Mouse (Mus musculus): ENCODE results near the gene Cacna1f. TPM values are rescaled to one million over a fixed set of nuclear protein-coding genes. Genes with fewer than 3 reads are reported as not detected.

The Cacna1f gene
- total and polyA plus RNA-seq, 3 experiments, result 0.02 TPM; not detected in 2

DNA sequence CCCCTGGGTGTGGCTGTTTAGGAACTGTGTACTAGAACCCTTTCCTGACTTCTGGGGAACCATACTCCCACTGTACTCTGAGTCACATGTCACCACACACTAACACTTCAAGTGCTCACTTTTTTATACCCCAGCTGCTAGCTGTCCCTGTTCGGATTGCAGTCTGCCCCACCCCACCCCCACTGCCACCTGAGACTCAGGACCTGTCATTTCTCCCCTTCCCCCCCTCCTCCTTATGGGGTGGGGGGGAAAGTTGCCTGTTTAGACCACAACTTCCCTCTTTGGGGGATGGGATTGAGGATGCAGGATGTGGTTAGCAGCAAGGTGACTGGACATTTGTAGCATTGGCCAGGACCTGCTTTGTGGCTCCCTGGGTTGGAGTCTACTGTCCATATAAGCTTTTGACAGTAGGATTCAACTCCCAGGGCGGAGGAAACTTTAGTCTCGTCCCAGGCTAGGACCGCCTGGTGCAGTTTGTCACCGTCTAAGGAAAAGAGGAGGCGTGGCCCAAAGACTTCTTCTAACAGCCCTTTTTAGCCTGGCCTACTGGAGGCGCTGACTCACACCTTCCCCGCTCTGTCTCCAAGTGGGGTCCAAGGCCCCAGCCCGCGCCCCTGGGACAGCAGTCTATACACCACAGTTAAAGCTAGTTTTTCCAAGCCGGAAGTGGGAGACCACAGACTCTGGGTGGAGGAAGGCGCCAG, 66.8 kb downstream of the Cacna1f start:
- Histone ChIP-seq H3K4me1 (ENCODE audit: control insufficient read depth, insufficient read depth, low read length) (peaks cover 3% of the 10 kb centered on the region; the same call in 1 of the 2 replicates), H3K79me2 (replicated peaks; ENCODE audit: control insufficient read depth, insufficient read depth, low read length) (no peaks in the 10 kb centered on the region), H3K4me3 (no peak overlapping the region), H3K27ac (no peak overlapping the region; the same call in 1 of the 2 replicates), H3K9ac (ENCODE audit: low read depth, low read length) (no peak overlapping the region), H3K27me3 (ENCODE audit: control insufficient read depth, insufficient read depth, low read length) (no peaks in the 10 kb centered on the region), H3K36me3 (ENCODE audit: control insufficient read depth, insufficient read depth, low read length) (no peaks in the 10 kb centered on the region; the same call in 1 of the 2 replicates)
- 45% methylated on average over 12 of the region's 12 CpGs for WGBS
- TF ChIP-seq CTCF (IDR thresholded peaks at IDR 0.05), result no peak
- no peak for TF ChIP-seq POLR2A (IDR thresholded peaks at IDR 0.05; ENCODE audit: insufficient read depth, low read depth, low read length)
- no peak for TF ChIP-seq EP300 (IDR thresholded peaks at IDR 0.05; ENCODE audit: insufficient read depth, low read depth, low read length)
- DNase-seq, result peak in 1 of 2 experiments; percentile 20
- intact Hi-C loops (cut with DNase I), result no loop called here

DNA sequence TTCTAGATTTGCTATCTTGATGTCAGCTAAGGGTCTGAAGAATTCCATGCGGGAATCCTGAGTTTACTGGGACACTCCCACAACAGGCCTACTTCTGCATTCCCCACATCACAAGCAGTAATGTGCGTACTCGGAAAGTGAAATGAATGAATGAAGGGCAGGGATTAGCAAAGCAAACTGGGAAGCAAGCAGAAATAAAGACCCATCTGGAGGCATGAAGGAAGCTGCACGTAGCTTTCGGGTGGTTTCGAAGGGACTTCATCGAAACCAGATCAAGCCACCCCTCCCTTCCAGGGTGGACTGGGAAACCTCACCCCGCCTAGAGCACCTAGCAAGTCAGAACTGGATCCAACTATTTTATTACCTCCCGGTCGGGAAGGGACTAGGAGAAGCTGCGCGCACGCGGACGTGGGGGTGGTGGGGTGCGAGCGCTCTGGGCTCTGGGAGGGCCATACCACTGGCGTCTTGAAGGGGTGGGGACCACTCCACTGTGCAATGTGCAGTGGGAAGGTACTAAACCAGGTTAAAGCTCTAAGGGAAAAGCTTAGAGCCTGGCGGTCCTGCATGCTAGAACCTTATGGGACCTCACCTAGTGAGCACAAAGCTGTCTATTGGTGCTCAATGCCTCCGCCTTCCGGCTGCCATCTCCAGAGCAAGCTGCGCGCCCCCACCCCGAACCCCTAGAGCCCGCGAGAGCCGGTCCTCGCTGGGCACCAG, 67.6 kb downstream of the Cacna1f start:
- intact Hi-C loops (cut with DNase I), result no loop called here
- no peaks in the 10 kb centered on the region for H3K27me3 ChIP-seq (ENCODE audit: control insufficient read depth, insufficient read depth, low read length)
- DNase-seq, result no peak

DNA sequence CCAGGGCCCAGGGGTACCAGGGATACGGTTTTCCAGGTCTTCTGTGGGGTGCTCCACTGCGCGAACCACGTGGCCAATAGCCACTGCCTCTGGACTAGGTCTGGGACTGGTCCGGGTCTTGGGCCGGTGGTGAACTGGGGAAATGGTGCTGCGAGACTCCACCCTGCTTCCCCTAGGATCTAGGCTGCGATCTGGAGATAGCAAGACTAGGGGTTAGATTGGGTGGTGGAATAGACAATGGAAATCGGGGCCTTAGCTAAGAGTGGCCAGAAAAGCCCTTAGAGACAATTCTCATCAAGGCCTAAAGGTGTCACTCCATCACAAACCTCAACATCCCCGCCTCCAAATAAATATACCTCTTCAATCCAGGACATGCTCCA, 68.1 kb downstream of the Cacna1f start:
- Histone ChIP-seq H3K4me1 (ENCODE audit: control insufficient read depth, insufficient read depth, low read length) (peaks cover 3% of the 10 kb centered on the region; the same call in 1 of the 2 replicates), H3K9ac (ENCODE audit: low read depth, low read length) (no peak overlapping the region), H3K79me2 (replicated peaks; ENCODE audit: control insufficient read depth, insufficient read depth, low read length) (no peaks in the 10 kb centered on the region), H3K27me3 (ENCODE audit: control insufficient read depth, insufficient read depth, low read length) (no peaks in the 10 kb centered on the region), H3K36me3 (ENCODE audit: control insufficient read depth, insufficient read depth, low read length) (no peaks in the 10 kb centered on the region), H3K4me3 (no peak overlapping the region), H3K27ac (no peak overlapping the region)
- intact Hi-C loops (cut with DNase I), result no loop called here
- no peak for TF ChIP-seq EP300 (IDR thresholded peaks at IDR 0.05; ENCODE audit: insufficient read depth, low read depth, low read length)
- TF ChIP-seq POLR2A (IDR thresholded peaks at IDR 0.05; ENCODE audit: insufficient read depth, low read depth, low read length), result no peak
- WGBS, result 43% methylated on average over 10 of the region's 10 CpGs
- DNase-seq, result no peak

More for the DNA sequence above, 67.6 kb downstream of the Cacna1f start:
- Histone ChIP-seq H3K4me3 (no peak overlapping the region), H3K36me3 (ENCODE audit: control insufficient read depth, insufficient read depth, low read length) (no peaks in the 10 kb centered on the region), H3K79me2 (replicated peaks; ENCODE audit: control insufficient read depth, insufficient read depth, low read length) (no peaks in the 10 kb centered on the region), H3K4me1 (ENCODE audit: control insufficient read depth, insufficient read depth, low read length) (peaks cover 3% of the 10 kb centered on the region; the same call in 1 of the 2 replicates), H3K9ac (ENCODE audit: low read depth, low read length) (no peak overlapping the region), H3K27ac (no peak overlapping the region)
- TF ChIP-seq CTCF (IDR thresholded peaks at IDR 0.05), result no peak
- no peak for TF ChIP-seq EP300 (IDR thresholded peaks at IDR 0.05; ENCODE audit: insufficient read depth, low read depth, low read length)
- no peak for TF ChIP-seq POLR2A (IDR thresholded peaks at IDR 0.05; ENCODE audit: insufficient read depth, low read depth, low read length)
- WGBS, result 40% methylated on average over 28 of the region's 28 CpGs

DNA sequence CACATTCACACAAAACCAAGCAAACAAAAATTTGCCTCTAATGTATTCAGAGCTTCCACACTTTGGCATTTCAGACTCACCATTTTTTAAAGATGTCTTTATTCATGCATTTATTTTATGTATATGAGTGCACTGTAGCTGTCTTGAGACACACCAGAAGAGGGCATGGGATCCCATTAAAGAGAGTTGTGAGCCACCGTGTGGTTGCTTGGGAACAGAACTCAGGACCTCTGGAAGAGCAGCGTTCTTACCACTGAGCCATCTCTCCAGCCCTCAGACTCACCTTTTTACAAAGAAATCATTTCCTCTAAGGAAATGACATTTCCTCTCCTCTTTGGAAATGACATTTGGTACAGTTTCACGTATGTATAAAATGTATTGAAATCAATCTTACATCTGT, 72.1 kb downstream of the Cacna1f start:
- TF ChIP-seq CTCF (IDR thresholded peaks at IDR 0.05), result peak; percentile 49
- TF ChIP-seq POLR2A (IDR thresholded peaks at IDR 0.05; ENCODE audit: insufficient read depth, low read depth, low read length), result no peak
- no peak for TF ChIP-seq EP300 (IDR thresholded peaks at IDR 0.05; ENCODE audit: insufficient read depth, low read depth, low read length)
- intact Hi-C loops (cut with DNase I), result loop anchor here (2.0 kb wide), 1 partner anchor 30 kb away; no protein-coding TSS in a partner anchor
- no peaks in the 10 kb centered on the region for H3K79me2 ChIP-seq (replicated peaks; ENCODE audit: control insufficient read depth, insufficient read depth, low read length)

DNA sequence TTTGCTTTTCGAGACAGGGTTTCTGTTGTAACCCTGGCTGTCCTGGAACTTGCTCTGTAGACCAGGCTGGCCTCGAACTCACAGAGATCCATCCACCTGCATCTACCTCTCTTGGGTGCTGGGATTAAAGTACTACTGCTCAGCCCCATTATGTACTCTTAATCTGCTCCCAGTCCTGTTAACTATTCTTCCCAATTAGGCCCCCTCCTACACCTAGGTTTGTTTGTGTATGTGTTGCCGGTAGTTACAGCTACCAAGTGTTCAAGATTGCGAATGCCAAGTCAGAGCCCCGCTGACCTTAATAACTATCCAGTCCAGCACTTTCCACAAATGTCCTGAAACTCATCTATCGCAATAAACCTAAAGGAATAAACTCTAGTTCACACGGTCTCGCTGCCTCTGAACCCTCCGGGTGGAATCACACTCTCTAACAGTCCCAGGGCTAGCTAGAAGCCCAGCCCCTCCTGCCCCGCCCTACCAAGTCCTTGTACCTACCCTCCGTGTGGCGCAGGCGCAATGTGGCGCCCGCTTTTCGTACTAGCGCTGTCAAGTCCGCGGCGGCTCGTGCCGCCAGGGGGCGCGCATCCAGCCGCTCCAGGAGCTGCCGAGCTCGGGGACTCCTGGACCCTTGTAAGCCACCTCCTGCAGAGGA, 72.6 kb downstream of the Cacna1f start:
- H3K27me3 ChIP-seq (ENCODE audit: control insufficient read depth, insufficient read depth, low read length), result no peaks in the 10 kb centered on the region
- peak overlapping the region; percentile 78 for H3K9ac ChIP-seq (ENCODE audit: low read depth, low read length)
- DNase-seq, result peak; percentile 91 to 93
- TF ChIP-seq EP300 (IDR thresholded peaks at IDR 0.05; ENCODE audit: insufficient read depth, low read depth, low read length) (0 out of 2 replicates have a peak, but pooled peaks have one; percentile 50), CTCF (IDR thresholded peaks at IDR 0.05) (peak; percentile 94), POLR2A (IDR thresholded peaks at IDR 0.05; ENCODE audit: insufficient read depth, low read depth, low read length) (peak; percentile 64)
- WGBS, result 14% methylated on average over 27 of the region's 27 CpGs
- peak overlapping the region; percentile 80 for H3K27ac ChIP-seq
- peak overlapping the region; percentile 53 for H3K4me3 ChIP-seq
- no peaks in the 10 kb centered on the region for H3K36me3 ChIP-seq (ENCODE audit: control insufficient read depth, insufficient read depth, low read length)
- H3K4me1 ChIP-seq (ENCODE audit: control insufficient read depth, insufficient read depth, low read length), result no peaks in the 10 kb centered on the region
- intact Hi-C loops (cut with DNase I), result loop anchor here (2.0 kb wide), 1 partner anchor 31 kb away; no protein-coding TSS in a partner anchor
- H3K79me2 ChIP-seq (replicated peaks; ENCODE audit: control insufficient read depth, insufficient read depth, low read length), result no peaks in the 10 kb centered on the region

More for the DNA sequence above, 72.1 kb downstream of the Cacna1f start:
- Histone ChIP-seq H3K4me3 (peak overlapping the region; percentile 53; the same call in 1 of the 2 replicates), H3K36me3 (ENCODE audit: control insufficient read depth, insufficient read depth, low read length) (no peaks in the 10 kb centered on the region), H3K27ac (peak overlapping the region; percentile 80; the same call in 1 of the 2 replicates), H3K4me1 (ENCODE audit: control insufficient read depth, insufficient read depth, low read length) (no peaks in the 10 kb centered on the region), H3K27me3 (ENCODE audit: control insufficient read depth, insufficient read depth, low read length) (no peaks in the 10 kb centered on the region), H3K9ac (ENCODE audit: low read depth, low read length) (no peak overlapping the region)
- DNase-seq, result no peak
- 35% methylated on average over 3 of the region's 3 CpGs for WGBS

Data from heart, adult 2 months (tissue).